Mouse (Mus musculus) urinary bladder, postnatal 4 days (tissue): ENCODE data around the gene Tanc1.
A peak's percentile ranks its signal among the peaks of the same experiment; 100 is the strongest.
"Not testable (repeated sequence)": the region's sequence is repeated elsewhere in the genome, so short reads cannot be mapped to it uniquely, and the experiment has no call there.

Experiments used
- DNase-seq, 2 experiments: peaks; one replicate each; pipeline ENCODE4 v3.0.0; 2021 to 2022; ENCODE audit warnings: low spot score in 2 of 2

The Tanc1 gene

GRCm38 (mm10) chr2:59611831-59612732, at the start of gene Tanc1:
Tanc1 (plus strand) TSS chr2:59612042.
- DNase-seq: peak; percentile 83 to 87

GRCm38 (mm10) chr2:59562215-59562614, 49.6 kb upstream of the Tanc1 start:
- no peak for DNase-seq

- no peak for DNase-seq
These were observed 49.1 kb upstream of the Tanc1 start for GRCm38 (mm10) chr2:59562696-59563095.

GRCm38 (mm10) chr2:59564029-59564611, 47.7 kb upstream of the Tanc1 start:
- DNase-seq: not testable (repeated sequence)

GRCm38 (mm10) chr2:59564947-59565346, 46.9 kb upstream of the Tanc1 start:
- DNase-seq: no peak

- DNase-seq: no peak
These were observed 30.9 kb upstream of the Tanc1 start for GRCm38 (mm10) chr2:59580939-59581338.

GRCm38 (mm10) chr2:59583961-59584360, 27.9 kb upstream of the Tanc1 start:
- DNase-seq: no peak

GRCm38 (mm10) chr2:59587387-59588095, 24.3 kb upstream of the Tanc1 start:
- DNase-seq: no peak

- no peak for DNase-seq
These were observed 23.8 kb upstream of the Tanc1 start for GRCm38 (mm10) chr2:59588096-59588405.

- DNase-seq: no peak
These were observed 18.4 kb upstream of the Tanc1 start for GRCm38 (mm10) chr2:59593341-59593902.

- no peak for DNase-seq
These were observed 17.7 kb upstream of the Tanc1 start for GRCm38 (mm10) chr2:59594095-59594494.

GRCm38 (mm10) chr2:59596545-59596944, 15.3 kb upstream of the Tanc1 start:
- no peak for DNase-seq

- DNase-seq: no peak
These were observed 13.6 kb upstream of the Tanc1 start for GRCm38 (mm10) chr2:59598286-59598685.

GRCm38 (mm10) chr2:59598894-59599293, 12.9 kb upstream of the Tanc1 start:
- no peak for DNase-seq

- DNase-seq: no peak
These were observed 12.3 kb upstream of the Tanc1 start for GRCm38 (mm10) chr2:59599338-59600111.

- peak; percentile 67 to 85 for DNase-seq
These were observed 11.6 kb upstream of the Tanc1 start for GRCm38 (mm10) chr2:59600123-59600840.

- no peak for DNase-seq
These were observed 10.9 kb upstream of the Tanc1 start for GRCm38 (mm10) chr2:59600980-59601379.

GRCm38 (mm10) chr2:59601452-59601851, 10.4 kb upstream of the Tanc1 start:
- no peak for DNase-seq

- no peak for DNase-seq
These were observed 2.9 kb upstream of the Tanc1 start for GRCm38 (mm10) chr2:59608958-59609357.

- DNase-seq: no peak
These were observed 529 bp upstream of the Tanc1 start for GRCm38 (mm10) chr2:59611216-59611810.
